Mouse (Mus musculus) lung, adult 2 months (tissue): ENCODE measurements at regions not wholly inside any gene's neighbourhood (a gene's known extent, or its start where the extent isn't known, plus 50 kb on each side); places are given as distances from the start of the nearest gene placed in this dataset.
A peak's percentile ranks its signal among the peaks of the same experiment; 100 is the strongest.

Source experiments
- DNase-seq: peaks from one replicate; pipeline ENCODE4 v3.0.0; 2022
- H3K4me1 ChIP-seq: fragments of 200-500 bp; 2 replicates; pipeline ENCODE4 v1.6.1; 2011; ENCODE audit warnings: low read length; ENCODE audit not compliant: control insufficient read depth, insufficient read depth
- H3K4me3 ChIP-seq: fragments of 200-500 bp; replicated peaks from 2 replicates; pipeline ENCODE3; 2011; ENCODE audit warnings: low read depth, mild to moderate bottlenecking, control low read depth, low read length; ENCODE audit errors: extremely low read depth
- CTCF ChIP-seq: fragments of 200-500 bp; IDR thresholded peaks from 2 replicates; pipeline ENCODE4 v1.5.1; 2011; ENCODE audit warnings: mild to moderate bottlenecking, low read length, control low read depth; ENCODE audit not compliant: insufficient read depth
- POLR2A ChIP-seq: fragments of 200-500 bp; IDR thresholded peaks from 2 replicates; pipeline ENCODE4 v1.6.1; 2011; ENCODE audit warnings: low read depth, mild to moderate bottlenecking, control low read depth, low read length, borderline replicate concordance; ENCODE audit errors: extremely low read depth
- WGBS: fragments of 180-500 bp; shearing (Covaris S2); methylation state at CpG from one replicate; pipeline ENCODE4 v1.1.7; 2018; 5-methylcytosine and 5-hydroxymethylcytosine counted together

DNA sequence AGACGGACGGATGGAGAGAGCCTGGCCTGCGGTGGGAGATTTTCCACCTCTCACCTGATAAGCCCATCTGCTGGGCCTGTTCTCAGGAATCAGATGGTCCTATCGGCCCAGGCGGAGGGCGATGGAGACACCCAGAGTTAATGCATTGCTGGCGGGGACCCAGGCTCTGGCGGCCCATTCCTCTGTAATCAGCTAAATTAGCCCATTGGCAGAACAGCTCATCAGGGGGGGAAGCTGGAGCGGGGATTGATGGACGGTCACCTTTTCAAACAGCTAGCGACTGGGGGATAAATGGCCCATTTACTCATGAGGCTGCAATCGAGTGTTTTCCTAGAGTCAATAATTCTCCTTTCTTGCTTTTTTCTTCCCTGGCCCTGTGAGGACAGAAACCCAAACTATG is 296.5 kb downstream of the Med13l start:
- H3K4me1 ChIP-seq: no peaks in the 10 kb centered on the region
- DNase-seq: no peak
- 59% methylated on average over 12 of the region's 12 CpGs for WGBS
- no peak overlapping the region for H3K4me3 ChIP-seq
- TF ChIP-seq POLR2A (no peak), CTCF (no peak)

DNA sequence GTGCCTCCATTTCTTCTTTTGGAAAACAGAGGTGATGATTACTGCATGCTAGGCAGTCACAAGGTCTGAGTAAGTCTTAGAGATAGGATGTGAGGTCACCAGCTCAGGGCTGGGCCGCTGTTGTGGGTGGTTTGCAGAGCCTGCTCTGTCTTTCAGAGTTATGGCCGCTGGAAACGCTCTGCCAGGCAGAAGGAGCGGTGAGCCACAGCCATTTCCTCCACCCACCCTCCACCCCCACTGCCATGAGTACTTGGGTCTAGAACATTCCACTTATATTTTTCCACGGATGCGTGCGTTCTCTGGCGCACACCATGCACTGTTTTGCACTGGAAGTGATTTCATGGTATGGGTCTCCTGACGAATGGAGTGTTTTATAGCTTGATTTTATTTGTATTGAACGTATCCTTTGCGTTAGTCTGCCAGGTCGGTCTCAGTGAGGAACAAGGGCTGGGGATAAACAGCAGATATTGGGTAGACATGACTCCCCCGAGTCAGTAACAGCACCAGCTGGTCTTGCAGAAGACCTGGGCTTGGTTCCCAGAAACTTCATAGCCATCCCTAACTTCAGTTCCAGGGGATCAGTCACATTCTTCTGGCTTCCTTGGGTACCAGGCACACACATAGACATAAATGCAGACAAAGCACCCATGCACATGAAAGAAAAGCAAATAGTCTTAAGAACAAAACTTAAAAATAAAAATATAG is 300.8 kb downstream of the Med13l start:
- TF ChIP-seq CTCF (no peak), POLR2A (no peak)
- Histone ChIP-seq H3K4me1 (no peaks in the 10 kb centered on the region), H3K4me3 (no peak overlapping the region)
- no peak for DNase-seq
- WGBS: 78% methylated on average over 13 of the region's 13 CpGs

DNA sequence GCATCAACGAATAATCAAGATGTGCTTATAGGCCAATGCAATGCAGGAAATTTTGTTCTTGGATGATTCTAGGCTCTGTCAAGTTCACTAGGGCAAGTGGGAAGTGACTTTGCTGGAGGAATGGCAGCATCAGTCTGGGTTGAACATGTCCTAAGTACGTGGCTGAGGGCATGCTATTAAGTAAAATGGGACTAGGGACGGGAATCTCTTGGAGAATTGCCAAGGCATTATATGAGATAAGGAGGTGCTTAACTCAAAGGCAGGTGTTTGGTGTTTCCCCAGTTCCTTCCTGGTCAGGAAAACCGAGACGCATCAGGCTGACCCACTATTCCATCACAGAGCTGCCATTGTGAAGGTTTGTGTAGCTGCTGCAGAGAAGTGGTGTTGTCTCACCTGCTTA is 307.0 kb downstream of the Med13l start:
- no peak for TF ChIP-seq CTCF
- no peak for TF ChIP-seq POLR2A
- Histone ChIP-seq H3K4me3 (no peak overlapping the region), H3K4me1 (no peaks in the 10 kb centered on the region)
- no peak for DNase-seq
- WGBS: 52% methylated on average over 5 of the region's 5 CpGs

DNA sequence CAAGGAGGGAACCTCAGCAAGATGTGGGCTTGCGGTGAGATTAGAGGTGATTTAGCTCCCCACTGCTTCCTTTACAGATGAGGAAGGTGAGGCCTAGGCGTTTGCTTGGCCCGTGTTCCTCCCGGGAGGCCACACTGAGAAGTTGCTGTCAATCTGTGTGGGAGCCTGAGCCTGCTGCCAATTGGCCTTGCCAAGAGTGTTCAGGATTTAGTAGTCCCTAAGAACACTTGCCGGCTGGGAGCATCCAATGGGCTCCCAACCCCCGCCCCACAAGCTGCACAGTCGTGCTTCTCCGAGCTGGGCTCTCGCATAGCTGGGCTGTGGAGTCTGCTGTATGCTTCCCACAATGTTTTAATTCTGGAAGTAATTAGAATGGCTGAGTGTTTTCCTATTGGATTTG is 308.9 kb downstream of the Med13l start:
- 82% methylated on average over 9 of the region's 9 CpGs for WGBS
- H3K4me1 ChIP-seq: no peaks in the 10 kb centered on the region
- DNase-seq: no peak
- no peak overlapping the region for H3K4me3 ChIP-seq
- TF ChIP-seq CTCF (no peak), POLR2A (no peak)

DNA sequence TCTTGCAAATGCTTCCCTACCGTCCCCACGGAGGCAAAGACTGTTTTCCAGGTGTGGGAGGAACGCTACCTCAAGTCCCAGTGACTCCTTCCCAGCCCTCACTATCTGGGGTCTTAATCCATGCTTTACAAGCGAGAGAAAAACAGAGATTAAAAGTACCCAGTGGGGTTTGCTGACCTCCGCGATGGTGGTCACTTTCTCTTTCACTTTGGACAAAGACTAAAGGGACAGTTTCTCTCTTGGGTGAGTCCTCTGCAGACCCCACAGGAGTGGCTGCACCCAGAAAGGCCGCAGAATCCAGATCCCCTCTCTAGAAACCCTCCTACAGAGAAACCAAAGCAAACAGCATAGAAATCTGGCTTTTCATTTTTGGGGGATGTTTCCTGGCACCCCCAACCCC is 313.4 kb downstream of the Med13l start:
- peak overlapping the region; percentile 69 for H3K4me3 ChIP-seq
- WGBS: 46% methylated on average over 7 of the region's 7 CpGs
- no peaks in the 10 kb centered on the region for H3K4me1 ChIP-seq
- DNase-seq: peak; percentile 17
- TF ChIP-seq POLR2A: no peak
- TF ChIP-seq CTCF: no peak

- no peak overlapping the region for H3K4me3 ChIP-seq
- peaks cover 4% of the 10 kb centered on the region for H3K4me1 ChIP-seq
- TF ChIP-seq POLR2A: no peak
- no peak for TF ChIP-seq CTCF
- 61% methylated on average over 10 of the region's 10 CpGs for WGBS
- DNase-seq: no peak
Measured at GRCm38 (mm10) chr5:118875096-118875637, 314.7 kb downstream of the Med13l start.

DNA sequence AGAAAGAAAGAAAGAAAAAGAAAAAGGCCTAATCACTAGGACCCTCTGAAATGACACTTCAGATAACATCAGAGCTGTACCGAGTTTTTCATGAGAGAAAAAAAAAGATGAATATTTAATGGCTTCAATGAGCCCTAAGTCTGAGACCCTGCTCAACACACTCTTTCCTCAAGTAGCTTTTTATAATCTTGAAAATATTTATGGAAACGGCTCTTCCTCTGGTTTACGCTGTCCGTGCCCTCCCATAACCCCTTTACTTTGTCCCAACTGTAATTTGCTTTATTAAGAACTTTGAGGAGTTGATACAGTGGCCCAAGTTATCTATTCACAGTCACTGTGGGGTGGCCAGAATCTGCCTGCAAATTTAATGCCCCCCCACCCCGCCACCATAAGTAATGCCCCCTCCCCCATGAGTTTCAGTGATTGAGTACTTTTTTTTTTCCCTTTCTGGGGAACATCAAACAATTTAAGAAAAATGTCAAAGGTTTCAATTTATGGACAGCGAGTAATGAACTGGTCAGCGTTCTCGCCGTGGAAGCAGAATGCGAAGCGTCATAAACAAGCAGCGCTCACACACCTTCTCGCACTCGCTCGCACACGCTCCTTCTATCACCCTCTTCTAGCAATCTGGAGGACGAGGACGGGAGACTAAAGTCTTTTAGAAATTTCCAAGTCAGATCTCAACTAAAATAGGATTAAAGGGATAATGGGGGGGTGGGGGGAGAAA is 316.3 kb downstream of the Med13l start:
- DNase-seq: no peak
- WGBS: 20% methylated on average over 18 of the region's 18 CpGs
- Histone ChIP-seq H3K4me1 (peaks cover 7% of the 10 kb centered on the region), H3K4me3 (peak overlapping the region; percentile 34)
- TF ChIP-seq POLR2A: no peak
- no peak for TF ChIP-seq CTCF

GRCm38 (mm10) chr5:118877313-118877669 is 316.8 kb downstream of the Med13l start:
- under 1% methylated on average over 12 of the region's 12 CpGs for WGBS
- TF ChIP-seq POLR2A (no peak), CTCF (peak; percentile 60)
- peak overlapping the region; percentile 44 for H3K4me3 ChIP-seq
- DNase-seq: peak; percentile 23
- peaks cover 7% of the 10 kb centered on the region for H3K4me1 ChIP-seq

GRCm38 (mm10) chr5:118877831-118878230 is 317.4 kb downstream of the Med13l start:
- Histone ChIP-seq H3K4me3 (no peak overlapping the region), H3K4me1 (peaks cover 7% of the 10 kb centered on the region)
- 35% methylated on average over 10 of the region's 10 CpGs for WGBS
- no peak for DNase-seq
- TF ChIP-seq POLR2A: no peak
- no peak for TF ChIP-seq CTCF

- no peak for TF ChIP-seq CTCF
- no peak for TF ChIP-seq POLR2A
- H3K4me3 ChIP-seq: no peak overlapping the region
- WGBS: 71% methylated on average over 10 of the region's 10 CpGs
- no peak for DNase-seq
- H3K4me1 ChIP-seq: peaks cover 7% of the 10 kb centered on the region
Measured at GRCm38 (mm10) chr5:118878722-118879121, 318.2 kb downstream of the Med13l start.
